Mouse (Mus musculus) retina, postnatal 7 days (tissue): ENCODE data around the gene Pde7b.

ENCODE experiments used
- DNase-seq: peaks from one replicate; pipeline ENCODE4 v3.0.0-alpha.2; 2012; ENCODE audit warnings: low read depth, low spot score

Pde7b gene

DNA sequence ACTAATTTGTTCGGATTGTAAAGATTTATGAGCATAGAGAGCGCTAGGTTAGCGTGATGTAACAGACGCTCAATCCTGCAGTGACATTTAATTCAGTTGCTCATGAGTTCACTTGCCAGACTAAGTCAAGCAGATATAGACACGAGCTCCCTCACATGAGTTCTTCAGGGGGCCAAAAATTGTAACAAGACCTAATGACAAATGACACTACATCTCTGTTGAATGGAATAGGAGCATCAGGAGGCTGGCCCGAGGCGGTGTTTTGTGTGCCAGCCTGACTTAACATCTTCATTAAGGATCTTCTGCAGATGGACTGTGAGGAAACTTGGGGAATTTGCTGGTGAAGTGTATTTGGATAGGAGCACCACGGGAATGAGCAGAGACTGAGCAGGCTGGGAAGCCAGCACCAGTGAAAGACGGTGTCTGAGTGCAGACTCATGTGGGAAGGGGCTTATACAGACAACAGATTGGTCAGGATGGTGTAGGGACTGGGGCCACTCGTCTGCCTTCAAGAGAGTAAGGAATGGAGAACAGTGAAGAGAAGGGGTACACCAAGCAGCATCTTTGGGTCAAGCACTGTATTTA is 303.5 kb downstream of the Pde7b start:
- DNase-seq = no peak

DNA sequence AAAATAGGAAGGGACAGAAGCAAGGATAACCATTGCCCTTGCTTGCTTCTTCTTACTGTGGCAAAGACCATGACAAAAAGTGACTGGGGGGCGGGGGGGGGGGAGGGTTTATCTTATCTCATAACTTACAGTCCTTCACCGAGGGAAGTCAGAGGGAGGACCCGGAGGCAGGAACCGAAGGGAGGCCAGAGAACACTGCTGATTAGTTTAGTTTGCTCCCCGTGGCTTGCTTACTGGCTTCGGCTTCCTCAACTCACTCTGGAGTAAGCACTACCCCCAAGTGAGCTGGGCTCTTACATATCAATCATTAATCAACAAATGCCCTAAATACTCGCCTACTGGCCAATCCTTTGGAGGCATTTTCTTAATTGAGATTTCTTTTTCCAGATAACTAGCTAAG is 304.6 kb downstream of the Pde7b start:
- no peak for DNase-seq

DNA sequence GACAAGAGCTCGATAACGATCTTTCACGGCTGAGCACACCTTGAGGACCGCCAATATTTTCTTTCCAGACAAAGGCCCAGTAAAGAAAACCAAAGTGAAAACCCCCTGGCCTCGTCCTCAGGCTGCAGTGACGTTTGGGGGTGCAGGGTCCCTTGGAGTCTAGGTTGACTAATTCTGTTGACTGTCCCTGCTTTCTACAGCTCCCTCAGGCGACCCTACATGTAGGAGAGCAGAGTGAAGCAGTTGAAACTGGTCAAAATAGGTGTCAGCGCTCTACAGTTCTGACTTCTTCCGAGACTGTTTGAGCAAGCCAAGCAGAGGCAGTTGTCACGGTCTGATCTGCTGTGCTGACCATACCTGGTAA is 306.0 kb downstream of the Pde7b start:
- DNase-seq = no peak

DNA sequence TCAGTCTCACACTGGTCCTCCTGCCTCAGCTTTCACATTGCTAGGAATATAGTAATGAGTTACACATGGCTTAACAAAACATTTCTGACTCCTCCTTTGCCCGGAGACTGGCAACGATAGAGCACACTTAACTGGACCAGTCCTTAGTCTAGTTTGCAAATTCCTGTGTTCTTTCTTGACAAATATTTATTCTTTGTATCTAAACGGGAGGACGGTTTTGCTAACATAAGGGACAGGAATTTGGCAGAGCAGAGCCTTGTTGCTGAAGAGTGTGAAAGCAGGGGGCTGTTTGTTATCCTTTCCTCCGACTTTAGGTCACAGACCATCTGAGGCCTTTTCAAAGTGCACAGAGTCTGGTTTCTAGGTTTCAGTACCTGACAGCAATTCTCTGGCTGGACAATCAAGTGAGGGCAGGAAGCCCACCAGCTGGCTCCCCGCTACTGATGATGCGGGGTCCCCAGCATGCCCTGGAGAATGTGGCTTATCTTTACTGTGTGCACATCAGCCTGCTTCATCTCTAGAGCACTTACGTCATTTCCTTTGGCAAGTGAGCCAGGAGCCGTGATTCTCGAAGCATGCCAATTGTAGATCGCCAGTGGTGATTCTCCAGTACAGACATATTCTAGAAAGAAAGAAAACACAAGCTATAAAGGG is 306.5 kb downstream of the Pde7b start:
- no peak for DNase-seq

DNA sequence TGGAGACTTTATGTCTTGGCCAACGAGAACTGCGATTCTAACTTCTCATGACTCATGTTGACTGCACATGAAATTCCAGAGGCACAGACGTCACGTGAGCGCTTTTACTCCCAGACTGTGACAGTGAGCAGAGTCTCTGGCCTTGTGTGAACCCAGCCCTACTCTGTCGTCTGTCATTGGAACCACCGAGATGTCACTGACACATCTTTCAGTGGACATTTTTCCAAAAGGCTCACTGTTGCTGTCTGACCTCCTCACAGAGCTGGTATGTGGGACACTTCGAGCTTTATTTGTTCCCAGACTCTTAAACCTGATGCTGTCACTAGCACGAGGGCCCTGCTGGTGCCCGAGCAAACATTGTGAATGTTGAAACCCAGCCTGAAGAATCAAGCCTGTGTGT is 315.7 kb downstream of the Pde7b start:
- DNase-seq = no peak

DNA sequence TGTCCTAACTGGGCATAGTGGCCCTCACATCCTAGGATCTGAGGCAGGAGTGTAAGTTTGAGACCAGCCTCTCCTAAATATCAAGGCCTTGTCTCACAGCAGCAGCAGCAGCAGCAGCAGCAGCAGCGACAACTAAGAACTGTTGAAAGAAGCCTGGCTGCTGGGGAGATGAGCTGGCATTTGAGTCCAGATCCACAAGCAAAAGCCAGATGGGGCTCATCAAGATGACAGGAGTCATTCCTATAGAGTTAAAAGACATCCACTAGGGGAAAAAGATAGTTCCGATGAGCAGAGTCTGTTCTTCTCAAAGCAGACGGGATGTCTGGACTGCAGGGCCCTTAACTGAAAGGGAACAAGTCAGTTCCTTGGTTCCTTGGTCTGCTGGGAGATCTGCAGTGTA is 316.5 kb downstream of the Pde7b start:
- no peak for DNase-seq

DNA sequence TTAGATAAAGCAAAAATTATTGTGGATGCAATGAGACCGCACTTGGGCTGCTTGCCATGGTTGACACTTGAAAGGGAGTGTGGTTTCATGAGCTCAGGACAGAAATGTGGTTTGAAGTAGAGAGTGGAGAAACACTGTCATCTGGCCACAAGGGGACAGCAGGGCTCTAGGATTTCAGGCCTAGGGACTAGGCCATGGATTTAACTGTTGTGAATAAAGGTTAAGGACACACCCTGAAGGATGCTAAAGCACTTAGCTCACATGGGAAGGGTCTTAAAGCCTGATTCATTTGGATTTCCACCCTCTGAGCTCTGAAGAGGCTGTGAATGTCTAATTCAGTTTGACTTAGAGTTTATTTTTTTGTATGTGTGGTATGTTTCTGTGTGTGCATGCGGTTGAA is 319.4 kb downstream of the Pde7b start:
- DNase-seq = peak; percentile 32

DNA sequence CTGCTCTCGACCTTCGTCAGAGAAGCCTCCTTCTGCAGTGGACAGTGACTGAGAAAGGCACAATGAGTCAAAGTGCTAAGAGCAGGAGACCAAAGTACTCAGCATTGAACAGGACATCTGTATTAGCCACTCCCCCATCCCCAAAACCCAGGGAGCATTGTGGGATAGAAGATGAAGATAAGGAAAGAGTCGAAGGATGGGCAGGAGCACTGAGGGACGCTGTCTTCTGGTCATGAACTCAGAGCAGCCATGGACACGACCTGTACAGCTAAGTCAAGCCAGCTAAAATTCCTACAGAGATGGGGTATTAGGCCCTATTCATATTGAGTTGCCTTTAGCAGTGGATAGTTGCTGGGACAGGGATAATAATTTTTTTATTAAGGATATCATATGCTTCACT is 321.9 kb downstream of the Pde7b start:
- no peak for DNase-seq

DNA sequence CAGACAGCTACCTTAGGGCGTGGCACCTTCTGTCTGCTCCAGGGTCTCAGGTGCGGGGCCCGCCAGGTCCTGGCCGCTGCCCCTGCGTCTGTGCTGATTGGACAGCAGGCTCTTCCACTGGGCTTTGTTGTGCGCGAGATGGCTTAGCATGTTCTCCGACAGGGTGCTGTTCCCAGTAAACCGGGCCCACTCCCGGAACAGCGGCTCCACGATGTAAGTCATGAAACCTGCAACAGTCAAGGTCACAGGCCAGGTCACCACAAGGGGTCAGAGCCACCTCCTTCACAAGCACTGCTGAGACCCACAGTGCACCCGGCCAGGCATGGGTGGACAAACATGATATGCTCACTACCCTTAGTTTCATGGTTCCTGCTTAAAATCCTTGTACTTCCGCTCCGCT is 324.5 kb downstream of the Pde7b start:
- no peak for DNase-seq

DNA sequence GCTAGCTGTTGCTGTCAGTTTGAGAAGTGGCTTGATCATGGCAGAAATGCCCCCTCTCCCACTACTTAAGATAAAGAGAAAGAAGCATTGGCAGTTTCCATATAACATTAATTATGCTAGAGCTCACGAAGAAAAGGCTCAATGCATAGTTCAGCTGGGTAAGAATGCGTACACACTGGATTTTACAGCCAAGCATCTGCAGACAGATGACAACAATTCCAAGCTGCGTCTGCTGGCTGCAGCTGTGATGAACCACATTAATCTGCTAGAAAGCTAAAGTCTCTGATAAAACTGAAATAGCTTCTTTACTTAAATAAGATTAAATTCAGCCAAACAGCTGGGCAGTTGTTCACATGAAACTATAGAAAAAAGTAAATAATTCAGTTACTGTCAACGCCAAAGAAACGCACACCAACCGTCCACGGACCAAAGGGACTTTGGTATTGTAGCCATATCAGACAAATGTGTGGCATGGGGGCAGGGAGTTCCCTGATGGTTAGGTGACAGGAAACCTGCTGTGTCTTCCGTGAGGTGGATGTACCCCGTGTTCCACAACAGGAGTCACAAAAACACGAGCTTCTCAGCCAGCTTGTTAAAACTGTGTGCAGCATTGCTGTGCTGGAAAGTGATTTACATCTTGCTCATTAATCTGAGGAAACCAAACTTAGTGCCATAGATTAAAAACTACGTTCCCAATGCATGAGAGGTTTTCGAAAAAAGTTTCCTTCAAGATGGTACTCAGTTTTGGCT is 326.1 kb downstream of the Pde7b start:
- DNase-seq = no peak

DNA sequence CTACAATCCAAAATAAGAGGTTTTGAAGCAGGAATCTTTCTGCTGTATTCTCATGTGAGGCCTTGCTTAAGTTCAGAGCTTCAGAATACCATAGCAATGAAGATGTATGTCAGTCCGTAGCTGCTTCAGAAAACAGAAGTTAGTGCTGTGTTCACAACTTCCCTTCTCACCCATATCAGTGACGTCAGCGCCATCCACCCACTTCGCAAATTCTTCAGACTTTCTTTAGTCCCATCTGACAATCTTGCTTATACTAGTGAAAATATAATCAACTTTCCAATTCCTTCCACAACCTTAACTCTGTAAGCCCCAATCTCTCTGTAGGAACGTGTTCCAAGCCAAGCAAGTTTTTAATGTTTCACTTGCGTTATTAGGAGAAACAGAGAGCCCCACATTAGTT is 326.7 kb downstream of the Pde7b start:
- DNase-seq = no peak

DNA sequence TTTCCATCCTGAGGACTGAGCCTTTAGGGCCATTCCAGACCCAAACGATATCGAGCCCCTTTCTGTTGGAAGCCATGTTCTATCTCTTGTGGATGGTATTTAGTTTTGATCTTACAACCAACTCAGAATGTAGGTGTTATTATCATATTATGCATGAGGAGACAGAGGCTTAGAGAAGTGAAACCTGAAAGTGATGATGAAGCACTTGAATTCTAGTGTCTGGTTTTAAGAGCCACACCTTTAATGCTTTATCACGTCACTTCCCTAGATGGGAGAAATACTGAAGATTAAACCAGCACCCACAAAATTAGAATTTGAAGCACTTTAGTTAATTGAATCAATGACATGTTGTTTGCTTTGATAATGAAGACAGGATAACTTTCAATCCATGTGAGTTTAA is 329.1 kb downstream of the Pde7b start:
- no peak for DNase-seq

DNA sequence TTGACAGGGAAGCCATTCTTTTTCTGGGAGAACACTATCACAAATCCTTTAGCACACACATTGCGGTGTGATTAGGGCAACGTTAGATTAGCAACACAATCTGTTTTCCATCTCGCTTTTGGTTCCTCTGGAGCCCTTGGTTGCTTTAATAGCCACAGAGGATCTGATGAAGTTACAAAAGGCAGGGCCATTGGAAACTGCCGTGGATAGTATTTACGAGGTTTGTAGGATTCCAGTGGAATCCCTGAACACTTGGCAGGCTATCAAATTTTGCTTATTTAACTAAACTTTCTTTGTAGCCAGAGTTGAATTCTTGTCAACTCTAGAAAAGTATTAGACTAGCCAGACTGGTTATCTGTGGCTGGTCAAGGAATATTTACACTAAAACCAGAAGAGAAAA is 330.1 kb downstream of the Pde7b start:
- DNase-seq = no peak

DNA sequence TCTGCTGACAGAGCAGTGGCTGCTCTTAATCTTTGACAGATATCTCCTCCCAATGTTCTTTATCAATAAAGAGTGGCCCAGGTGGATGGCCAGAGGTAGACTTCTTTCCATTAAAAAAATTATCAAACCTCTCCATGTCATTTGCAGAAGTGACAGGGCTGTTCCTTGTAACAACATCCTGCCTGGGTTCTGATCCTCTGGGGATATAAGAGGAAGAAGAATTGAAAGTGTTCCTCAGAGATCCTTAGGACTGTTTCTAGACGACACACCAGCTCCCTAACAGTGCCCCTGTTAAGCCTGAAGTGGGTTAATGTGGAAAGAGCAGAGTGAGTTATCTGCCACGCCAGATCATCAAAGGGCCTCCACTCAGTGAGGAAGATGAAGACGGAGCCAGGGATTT is 334.3 kb downstream of the Pde7b start:
- no peak for DNase-seq

DNA sequence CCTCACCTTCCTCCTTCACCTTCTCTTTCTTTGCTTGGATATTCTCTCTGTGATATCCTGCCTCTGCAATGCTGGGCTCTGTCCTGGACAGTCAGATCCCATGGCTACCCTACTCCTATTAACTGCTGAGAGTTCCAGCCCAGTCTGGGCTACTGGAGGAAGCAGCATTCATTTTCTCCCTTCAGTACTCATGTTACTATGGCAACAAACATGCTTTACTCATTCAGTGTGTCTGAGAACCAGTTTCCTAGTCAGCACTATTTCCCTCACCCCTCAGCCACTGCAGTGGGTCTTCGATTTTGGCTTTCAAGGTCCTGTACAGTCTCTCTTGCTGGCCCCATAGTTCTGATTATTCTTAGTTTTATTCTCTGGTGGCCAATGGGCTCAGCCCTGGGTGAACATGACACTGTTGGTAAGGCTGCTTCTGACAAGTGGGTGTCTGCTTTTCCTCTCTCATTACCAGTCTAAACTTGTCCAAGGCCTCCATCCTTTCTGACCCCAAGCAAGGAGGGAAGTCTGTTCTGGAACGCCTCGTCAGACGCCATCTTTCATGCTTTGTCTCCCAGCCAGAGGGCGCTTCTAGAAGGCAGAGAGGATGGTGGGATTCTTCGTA is 342.0 kb downstream of the Pde7b start:
- DNase-seq = no peak

DNA sequence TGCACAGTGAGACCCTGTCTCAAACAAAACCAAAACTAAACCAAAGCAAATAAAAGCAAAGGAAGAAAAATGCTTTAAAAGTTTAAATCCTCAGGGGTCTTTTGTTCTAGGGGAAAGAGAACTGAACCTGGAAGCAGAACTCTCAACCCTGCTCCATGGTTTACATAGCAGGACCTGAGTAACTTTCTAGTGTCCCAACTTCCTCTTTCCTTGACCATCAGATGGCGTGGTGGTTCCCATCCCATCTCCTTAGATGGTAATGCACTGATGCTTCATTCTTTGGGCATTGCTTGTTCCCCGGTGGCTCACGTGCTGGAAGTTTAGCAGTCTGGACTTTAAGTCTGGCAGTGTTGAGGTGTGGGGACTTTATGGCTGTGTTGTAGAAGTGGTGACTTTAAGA is 343.5 kb downstream of the Pde7b start:
- no peak for DNase-seq

DNA sequence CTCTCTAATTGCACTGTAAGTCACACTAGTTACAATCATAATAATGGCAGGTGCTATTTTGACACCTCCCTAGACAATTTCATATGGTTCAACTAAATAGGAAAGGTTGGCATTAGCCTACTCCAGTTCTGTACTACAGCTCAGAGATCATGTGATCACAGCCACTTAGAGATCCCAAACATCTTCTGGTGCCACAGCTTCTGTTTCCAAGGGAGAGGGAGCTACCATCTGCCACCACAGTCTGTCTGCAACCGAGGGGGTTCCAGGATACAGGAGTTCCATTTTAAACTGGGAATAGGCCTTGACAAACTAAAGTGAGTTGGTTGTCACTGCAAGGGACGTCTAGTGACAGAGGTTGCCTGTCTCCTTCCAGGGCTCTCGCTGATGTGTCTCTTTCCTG is 344.1 kb downstream of the Pde7b start:
- no peak for DNase-seq

DNA sequence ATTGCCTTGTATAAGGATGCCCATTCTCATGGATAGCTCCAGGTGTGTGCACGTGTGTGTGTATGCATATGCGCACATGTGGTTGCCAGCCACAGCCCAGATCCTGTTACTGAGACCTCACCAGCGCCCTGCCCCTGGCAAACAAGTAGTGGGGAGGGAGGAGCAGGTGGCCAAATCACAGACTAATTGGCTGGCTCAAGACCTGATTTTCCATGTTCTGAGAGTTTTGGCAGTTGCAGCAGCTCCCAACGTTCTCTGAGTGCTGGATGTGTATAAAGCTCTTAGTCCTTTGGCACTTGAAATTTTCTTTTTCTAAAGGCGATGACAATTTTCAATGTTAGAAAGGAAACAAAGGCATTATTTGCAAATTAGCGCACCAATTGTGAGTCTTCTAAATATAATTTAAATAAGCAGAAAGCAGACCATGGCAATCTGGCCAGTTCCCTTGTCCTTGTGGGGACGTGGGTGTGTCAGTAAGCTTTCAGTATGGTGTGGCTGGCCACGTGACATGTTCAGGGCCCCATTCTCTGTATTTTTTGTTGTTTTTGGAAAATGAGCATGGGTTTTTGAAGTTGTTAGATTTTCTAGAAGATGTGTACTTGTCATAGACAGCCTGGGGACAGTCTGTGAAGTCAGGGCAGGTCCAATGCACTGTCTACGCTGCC is 345.7 kb downstream of the Pde7b start:
- no peak for DNase-seq

DNA sequence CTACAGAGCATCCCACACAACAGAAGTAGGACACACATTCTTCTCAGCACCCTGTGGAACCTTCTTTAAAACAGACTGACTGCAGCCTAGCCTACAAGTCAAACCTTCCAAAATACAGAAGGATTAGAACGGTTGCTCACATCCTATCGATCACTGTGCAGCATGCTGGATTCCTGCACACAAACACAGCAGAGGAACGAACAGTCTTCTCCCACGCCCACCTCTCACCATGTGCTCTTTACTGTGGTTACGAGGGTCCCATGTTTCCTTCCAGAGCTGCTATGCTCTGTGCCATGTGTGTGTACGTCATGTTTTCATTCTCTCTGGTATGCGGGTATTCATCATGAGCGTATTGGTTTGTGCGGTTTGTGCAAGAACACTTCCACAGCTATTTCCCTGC is 347.3 kb downstream of the Pde7b start:
- DNase-seq = no peak

DNA sequence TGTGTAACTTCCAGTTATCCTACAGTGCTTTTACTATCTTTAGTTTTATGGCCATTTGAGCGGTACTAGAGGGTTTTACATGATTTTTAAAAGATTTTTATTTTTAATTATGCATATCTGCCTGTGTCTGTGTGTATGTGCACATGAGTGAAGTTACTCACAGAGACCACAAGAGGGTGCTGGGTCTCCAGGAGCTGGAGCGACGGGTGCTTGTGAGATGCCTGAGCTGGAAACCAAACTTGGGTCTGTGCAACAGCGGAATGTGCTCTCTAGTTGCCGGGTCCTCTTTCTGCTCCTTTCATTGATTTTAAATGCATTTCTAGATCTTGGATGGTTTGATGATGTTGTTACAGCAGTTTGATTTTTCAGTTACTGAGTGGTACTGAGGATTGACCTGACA is 352.8 kb downstream of the Pde7b start:
- no peak for DNase-seq

DNA sequence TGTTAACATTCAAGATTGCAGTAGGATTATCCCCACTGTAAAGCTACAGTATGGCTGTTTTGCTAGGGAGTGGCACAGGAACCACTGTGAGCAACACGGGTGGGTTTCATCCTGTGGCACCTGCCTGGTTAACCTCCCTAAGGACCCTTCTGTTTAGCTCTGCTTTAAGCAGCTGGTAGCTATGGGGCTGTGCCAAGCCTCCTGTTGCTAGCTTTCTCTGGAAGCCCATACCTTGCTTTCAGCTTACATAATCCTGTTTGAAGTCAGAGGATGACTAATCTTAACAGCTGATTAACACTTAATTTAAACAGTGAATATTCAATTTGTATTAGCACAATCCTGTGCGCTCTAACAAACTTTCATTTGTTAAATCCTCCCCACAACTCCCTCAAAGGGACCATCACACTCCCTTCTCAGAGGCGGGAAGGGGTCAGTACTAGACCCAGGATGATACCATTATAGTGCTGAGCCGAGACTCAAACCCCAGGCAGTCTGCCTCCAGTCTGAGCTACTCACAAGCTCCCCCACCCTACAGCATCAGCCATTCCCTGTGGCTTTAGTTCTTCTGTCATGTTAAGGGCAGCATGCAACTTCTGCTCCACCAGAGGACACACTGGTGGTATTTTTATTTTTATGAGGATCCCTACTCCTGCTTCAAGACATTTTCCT is 362.3 kb downstream of the Pde7b start:
- no peak for DNase-seq
